Mouse (Mus musculus) c-Kit-negative CD71-positive TER-119-positive erythroid progenitor cells, embryonic 14.5 days (primary cell): ENCODE measurements around the gene Krtap6-1.
"Not testable (repeated sequence)": the region's sequence is repeated elsewhere in the genome, so short reads cannot be mapped to it uniquely, and the experiment has no call there.

ENCODE experiments used
- DNase-seq: peaks from one replicate; pipeline ENCODE4 v3.0.0-alpha.2; 2013; ENCODE audit warnings: low read depth, low spot score

Gene Krtap6-1

DNA sequence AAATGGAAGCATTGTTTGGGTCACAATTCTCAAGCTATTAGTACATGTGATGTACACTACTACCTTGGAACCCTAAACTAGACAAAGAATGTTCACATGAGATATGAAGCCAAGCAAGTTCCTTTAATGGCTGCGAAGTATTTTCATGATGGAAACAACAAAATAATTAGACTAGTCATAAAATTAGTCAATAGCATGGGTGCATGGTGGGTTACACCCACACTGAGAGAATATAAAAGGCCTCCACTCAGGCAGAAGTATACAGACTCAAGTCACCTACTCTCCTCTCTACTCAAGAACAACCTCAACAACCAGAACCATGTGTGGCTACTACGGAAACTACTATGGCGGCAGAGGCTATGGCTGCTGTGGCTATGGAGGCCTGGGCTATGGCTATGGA lies at the start of gene Krtap6-1:
Krtap6-1 (plus strand) TSS at position 301 of the 400 bp plus-strand sequence.
- not testable (repeated sequence) for DNase-seq

- DNase-seq, result no peak
Observed at GRCm38 (mm10) chr16:89010659-89011058, 20.8 kb upstream of the Krtap6-1 start, which contains the start of gene Krtap22-2. Gene Krtap22-2, minus strand, starts transcription at chr16:89010759.

GRCm38 (mm10) chr16:89013973-89014372 lies 17.5 kb upstream of the Krtap6-1 start:
- DNase-seq, result no peak

- DNase-seq, result not testable (repeated sequence)
Observed at GRCm38 (mm10) chr16:89014984-89015383, 16.5 kb upstream of the Krtap6-1 start, which contains the start of gene Gm10229. Gene Gm10229, plus strand, starts transcription at chr16:89015284.

GRCm38 (mm10) chr16:89041372-89041771 lies 9.9 kb downstream of the Krtap6-1 start, which contains the start of gene Gm10228:
Gene Gm10228, minus strand, starts transcription at chr16:89041472.
- not testable (repeated sequence) for DNase-seq

DNA sequence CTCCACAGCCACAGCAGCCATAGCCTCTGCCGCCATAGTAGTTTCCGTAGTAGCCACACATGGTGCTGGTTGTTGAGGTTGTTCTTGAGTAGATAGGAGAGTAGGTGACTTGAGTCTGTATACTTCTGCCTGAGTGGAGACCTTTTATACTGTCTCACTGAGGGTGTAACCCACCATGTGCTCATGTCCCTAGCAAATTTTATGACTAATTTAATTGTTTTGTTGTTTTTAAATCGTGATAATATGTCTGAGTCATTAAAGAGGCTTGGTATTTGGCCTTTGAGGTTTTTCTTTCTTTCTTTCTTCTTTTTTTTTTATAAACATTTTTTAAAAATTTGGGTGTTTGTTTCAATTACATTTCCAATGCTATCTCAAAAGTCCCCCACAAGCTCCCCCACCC lies 16.3 kb downstream of the Krtap6-1 start, which contains the start of gene Krtap6-5:
Krtap6-5 (minus strand) TSS at position 101 of the 400 bp plus-strand sequence.
- DNase-seq, result no peak

GRCm38 (mm10) chr16:89063902-89064301 lies 32.4 kb downstream of the Krtap6-1 start, which contains the start of gene 1110025L11Rik:
Gene 1110025L11Rik, minus strand, starts transcription at chr16:89064002.
- not testable (repeated sequence) for DNase-seq

GRCm38 (mm10) chr16:89071041-89071440 lies 39.5 kb downstream of the Krtap6-1 start:
- not testable (repeated sequence) for DNase-seq
